Mouse (Mus musculus) liver, embryonic 11.5 days (tissue): ENCODE results near the gene Casp14. TPM values are rescaled to one million over a fixed set of nuclear protein-coding genes. Genes with fewer than 3 reads are reported as not detected.

ENCODE experiments used
- ATAC-seq: fragments of 200-750 bp; cut with Nextera tagmentation; replicated peaks from 2 replicates; pipeline ENCODE4 v1.8.0; 2017; ENCODE audit warnings: moderate number of reproducible peaks, mild to moderate bottlenecking, moderate TSS enrichment, moderate library complexity; ENCODE audit not compliant: low FRiP score
- DNase-seq: peaks from one replicate; pipeline ENCODE4 v3.0.0-alpha.2; 2017; ENCODE audit warnings: low spot score
- H3K27ac ChIP-seq: fragments of 300-500 bp; sonication (generic); 2 replicates; pipeline ENCODE4 v1.5.1; 2014; ENCODE audit warnings: mild to moderate bottlenecking, low read depth, low read length, control low read depth
- H3K27me3 ChIP-seq: fragments of 300-500 bp; sonication (generic); replicated peaks from 2 replicates; pipeline ENCODE4 v1.6.1; 2014; ENCODE audit warnings: low read length, mixed read lengths; ENCODE audit not compliant: control insufficient read depth, insufficient read depth
- H3K36me3 ChIP-seq: fragments of 300-500 bp; sonication (generic); 2 replicates; pipeline ENCODE4 v1.6.1; 2014; ENCODE audit warnings: mild to moderate bottlenecking, low read length, moderate library complexity, mixed read lengths; ENCODE audit not compliant: control insufficient read depth, insufficient read depth
- H3K4me1 ChIP-seq: fragments of 300-500 bp; sonication (generic); replicated peaks from 2 replicates; pipeline ENCODE4 v1.6.1; 2014; ENCODE audit warnings: low read length, mixed read lengths; ENCODE audit not compliant: control insufficient read depth, insufficient read depth
- H3K4me2 ChIP-seq: fragments of 300-500 bp; sonication (generic); 2 replicates; pipeline ENCODE4 v1.6.1; 2014; ENCODE audit warnings: mild to moderate bottlenecking, control low read depth, moderate library complexity
- H3K4me3 ChIP-seq: fragments of 300-500 bp; sonication (generic); 2 replicates; pipeline ENCODE4 v1.5.1; 2014; ENCODE audit warnings: low read depth, low read length, control low read depth
- H3K9ac ChIP-seq: fragments of 300-500 bp; sonication (generic); 2 replicates; pipeline ENCODE4 v1.6.1; 2014; ENCODE audit warnings: low read depth, low read length, control low read depth
- H3K9me3 ChIP-seq: fragments of 300-500 bp; sonication (generic); 2 replicates; pipeline ENCODE4 v1.6.1; 2016; ENCODE audit warnings: low read length, inconsistent platforms, mixed read lengths; ENCODE audit not compliant: control insufficient read depth
- WGBS: fragments of 180-500 bp; shearing (Covaris S2); extraction: QIAGEN DNeasy Blood & Tissue Kit; methylation state at CpG from one replicate; pipeline ENCODE4 v1.1.7; 2014; 5-methylcytosine and 5-hydroxymethylcytosine counted together
- polyA plus RNA-seq: library from polyadenylated mRNA; unstranded; fragments of >200 nt; fragmentation: Nextera tagmentation; extraction: Ambion mirVana; gene quantifications from 2 replicates; pipeline ENCODE4 v1.2.1, GENCODE M21; 2014

Gene Casp14
- not detected in 2 replicates for polyA plus RNA-seq

DNA sequence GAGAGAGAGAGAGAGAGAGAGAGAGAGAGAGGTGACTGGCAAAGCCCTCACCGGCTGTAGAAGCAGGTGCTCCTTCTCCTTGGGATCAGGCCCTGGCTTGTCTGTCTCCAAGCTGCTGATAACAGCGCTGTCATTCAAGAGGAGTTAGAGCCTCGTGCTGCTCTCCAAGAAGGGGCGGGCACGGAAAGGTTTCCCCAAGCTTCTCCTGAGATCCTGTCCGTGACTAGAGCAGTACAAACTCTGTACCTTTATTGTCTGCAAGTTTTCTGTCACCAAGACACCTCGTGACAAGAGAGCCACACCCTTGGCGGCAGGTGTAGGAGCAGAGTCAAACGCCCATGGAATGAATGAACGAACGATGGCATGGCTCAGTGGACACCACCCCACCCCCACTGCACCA lies at the start of gene Casp14:
Casp14 (minus strand) TSS at position 239 of the 400 bp plus-strand sequence.
- Histone ChIP-seq H3K36me3 (no peaks in the 10 kb centered on the region), H3K9me3 (no peaks in the 10 kb centered on the region), H3K27ac (no peak within 1 kb of the TSS), H3K4me3 (no peak within 1 kb of the TSS), H3K4me1 (no peaks in the 10 kb centered on the region), H3K9ac (no peak within 1 kb of the TSS), H3K27me3 (no peaks in the 10 kb centered on the region), H3K4me2 (no peak within 1 kb of the TSS)
- WGBS = 52% methylated on average over 11 of the region's 11 CpGs
- no peak for ATAC-seq
- DNase-seq = no peak

DNA sequence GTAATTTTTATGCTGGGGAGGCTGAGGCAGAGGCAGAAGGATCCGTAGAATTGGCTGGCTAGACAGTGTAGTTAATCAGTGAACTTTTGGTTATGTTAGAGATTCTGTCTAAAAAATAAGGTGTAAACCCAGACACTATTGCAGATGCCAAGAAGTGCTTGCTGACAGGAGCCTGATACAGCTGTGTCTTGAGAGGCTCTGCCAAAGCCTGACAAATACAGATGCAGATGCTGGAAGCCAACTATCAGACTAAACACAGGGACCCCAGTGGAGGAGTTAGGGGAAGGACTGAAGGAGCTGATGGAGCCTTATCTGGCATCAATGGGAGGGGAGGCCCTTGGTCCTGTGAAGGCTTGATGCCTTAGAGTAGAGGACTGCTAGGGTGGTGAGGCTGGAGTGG lies 47.5 kb upstream of the Casp14 start:
- 69% methylated on average over 1 of the region's 1 CpGs for WGBS

DNA sequence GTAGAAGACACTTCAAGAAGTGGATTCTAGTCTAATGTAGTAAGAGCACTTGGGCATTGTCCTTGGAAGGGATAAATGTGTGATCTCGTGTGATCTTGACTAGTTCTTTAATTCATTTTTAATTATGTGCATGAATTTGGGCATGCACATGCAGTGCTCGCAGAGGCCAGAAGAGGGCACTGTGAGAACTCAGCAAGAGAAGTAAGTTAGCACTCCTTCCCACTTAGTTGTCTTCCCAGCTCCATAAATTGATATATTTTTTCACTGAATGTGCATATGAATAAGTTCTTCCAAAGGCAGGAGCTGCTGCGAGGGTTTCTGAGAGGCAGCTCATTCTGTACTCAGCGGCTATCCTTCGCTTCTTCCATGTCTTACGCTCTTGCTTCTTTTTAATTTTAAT lies 37.9 kb upstream of the Casp14 start:
- Histone ChIP-seq H3K27ac (no peak overlapping the region), H3K9me3 (no peaks in the 10 kb centered on the region), H3K36me3 (no peaks in the 10 kb centered on the region), H3K9ac (no peak overlapping the region), H3K4me1 (no peaks in the 10 kb centered on the region; the same call in 1 of the 2 replicates), H3K27me3 (peaks cover 12% of the 10 kb centered on the region), H3K4me2 (no peak overlapping the region), H3K4me3 (no peak overlapping the region)
- WGBS = 38% methylated on average over 6 of the region's 6 CpGs
- DNase-seq (no peak), ATAC-seq (no peak)

More for the DNA sequence above, 47.5 kb upstream of the Casp14 start:
- Histone ChIP-seq H3K9me3 (no peaks in the 10 kb centered on the region), H3K4me1 (no peaks in the 10 kb centered on the region), H3K27me3 (no peaks in the 10 kb centered on the region), H3K36me3 (no peaks in the 10 kb centered on the region), H3K9ac (no peak overlapping the region), H3K27ac (no peak overlapping the region), H3K4me3 (no peak overlapping the region), H3K4me2 (no peak overlapping the region)
- ATAC-seq = no peak
- no peak for DNase-seq

DNA sequence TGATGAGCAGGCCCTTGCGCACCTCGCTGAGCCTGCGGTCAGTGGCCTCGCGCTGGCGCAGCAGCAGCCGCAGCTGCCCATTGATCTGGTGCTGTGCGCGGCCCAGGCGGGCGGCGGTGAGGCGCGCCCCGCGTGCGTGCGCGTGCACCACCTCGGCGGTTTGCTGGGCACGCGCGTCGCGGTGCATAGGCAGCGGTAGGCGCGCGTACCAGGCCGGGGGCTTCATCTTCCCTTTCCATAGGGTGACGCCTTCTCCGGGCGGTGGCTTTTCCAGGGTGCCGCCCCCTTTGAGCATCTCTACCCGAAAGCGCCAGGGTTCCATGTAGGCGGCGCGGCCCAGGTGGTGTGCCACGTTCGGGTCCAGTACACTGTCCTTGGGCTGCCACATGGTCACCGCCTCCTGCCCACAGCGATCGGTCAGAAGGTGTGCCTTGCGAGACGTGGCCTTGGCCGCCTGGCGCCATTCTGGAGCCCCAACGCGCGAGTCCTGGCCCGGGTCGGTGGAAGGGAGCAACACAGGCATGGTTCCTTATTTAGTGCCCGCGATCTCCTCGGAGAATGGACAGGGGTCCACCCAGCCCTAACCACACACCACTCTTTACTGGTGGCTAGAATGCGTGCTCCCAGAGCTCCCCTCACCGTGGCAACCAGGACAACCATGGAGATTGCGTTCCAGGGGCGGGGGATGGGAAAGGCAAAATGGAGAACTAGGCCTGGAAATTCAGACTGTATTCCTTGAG lies 34.5 kb upstream of the Casp14 start, which contains the start of gene Ccdc105:
Ccdc105 (minus strand) TSS at position 614 of the 740 bp plus-strand sequence.
- Histone ChIP-seq H3K9me3 (no peaks in the 10 kb centered on the region), H3K27ac (no peak within 1 kb of the TSS), H3K4me3 (peak within 1 kb of the TSS; percentile 44), H3K36me3 (no peaks in the 10 kb centered on the region), H3K4me2 (peak within 1 kb of the TSS; percentile 66), H3K4me1 (no peaks in the 10 kb centered on the region; the same call in 1 of the 2 replicates), H3K9ac (peak within 1 kb of the TSS; percentile 4; the same call in 1 of the 2 replicates), H3K27me3 (peaks cover 12% of the 10 kb centered on the region)
- DNase-seq (peak; percentile 64), ATAC-seq (peak; percentile 76)
- WGBS = 2% methylated on average over 61 of the region's 61 CpGs

DNA sequence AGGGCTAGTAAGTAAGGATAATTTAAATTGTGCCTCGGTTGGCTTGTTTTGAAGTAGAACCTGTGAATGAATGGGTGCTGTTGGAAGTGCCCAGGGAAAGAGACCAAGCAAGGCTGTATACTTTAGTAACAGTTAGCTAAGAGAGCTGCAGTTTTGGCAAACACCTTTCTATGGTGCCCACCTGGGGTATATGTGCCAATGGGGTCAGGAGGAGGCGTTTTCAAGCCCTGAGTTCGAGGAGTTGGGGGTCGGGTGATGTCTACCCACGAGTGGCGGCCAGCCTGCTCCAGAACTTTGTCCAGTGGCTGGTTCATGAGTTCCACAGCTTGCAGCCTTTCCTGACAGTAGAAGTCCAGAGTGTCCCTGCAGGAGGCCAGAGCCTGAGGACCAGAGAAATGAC lies 30.9 kb upstream of the Casp14 start:
- H3K4me2 ChIP-seq = no peak overlapping the region
- H3K36me3 ChIP-seq = no peaks in the 10 kb centered on the region
- H3K27ac ChIP-seq = no peak overlapping the region
- H3K4me1 ChIP-seq = no peaks in the 10 kb centered on the region; the same call in 1 of the 2 replicates
- 88% methylated on average over 6 of the region's 6 CpGs for WGBS
- DNase-seq = no peak
- no peak overlapping the region for H3K4me3 ChIP-seq
- H3K9me3 ChIP-seq = no peaks in the 10 kb centered on the region
- H3K27me3 ChIP-seq = peaks cover 12% of the 10 kb centered on the region
- no peak overlapping the region for H3K9ac ChIP-seq
- no peak for ATAC-seq

DNA sequence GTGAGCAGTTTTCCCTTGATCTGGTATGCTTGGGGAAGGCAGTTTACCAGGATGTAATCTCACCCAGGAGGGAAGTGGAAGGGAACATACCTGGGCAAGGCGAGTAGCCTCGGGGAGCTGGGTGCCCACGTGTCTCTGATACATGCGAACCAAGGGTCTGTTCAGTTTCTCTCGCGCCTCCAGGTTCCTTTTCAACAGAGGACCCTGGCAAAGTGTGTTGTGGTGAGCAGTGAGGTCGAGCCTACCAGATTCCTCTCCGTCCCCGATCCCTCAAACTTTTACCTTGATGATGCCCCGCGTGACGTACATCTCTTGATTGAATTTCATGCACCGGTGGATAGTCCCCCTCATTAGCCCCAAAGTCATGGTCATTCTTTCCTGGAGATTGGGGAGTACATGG lies 30.1 kb upstream of the Casp14 start:
- Histone ChIP-seq H3K4me2 (no peak overlapping the region), H3K9me3 (no peaks in the 10 kb centered on the region), H3K9ac (no peak overlapping the region), H3K4me3 (no peak overlapping the region), H3K27ac (no peak overlapping the region), H3K27me3 (peaks cover 12% of the 10 kb centered on the region), H3K4me1 (no peaks in the 10 kb centered on the region; the same call in 1 of the 2 replicates), H3K36me3 (no peaks in the 10 kb centered on the region)
- ATAC-seq (no peak), DNase-seq (no peak)
- WGBS = 71% methylated on average over 13 of the region's 13 CpGs

DNA sequence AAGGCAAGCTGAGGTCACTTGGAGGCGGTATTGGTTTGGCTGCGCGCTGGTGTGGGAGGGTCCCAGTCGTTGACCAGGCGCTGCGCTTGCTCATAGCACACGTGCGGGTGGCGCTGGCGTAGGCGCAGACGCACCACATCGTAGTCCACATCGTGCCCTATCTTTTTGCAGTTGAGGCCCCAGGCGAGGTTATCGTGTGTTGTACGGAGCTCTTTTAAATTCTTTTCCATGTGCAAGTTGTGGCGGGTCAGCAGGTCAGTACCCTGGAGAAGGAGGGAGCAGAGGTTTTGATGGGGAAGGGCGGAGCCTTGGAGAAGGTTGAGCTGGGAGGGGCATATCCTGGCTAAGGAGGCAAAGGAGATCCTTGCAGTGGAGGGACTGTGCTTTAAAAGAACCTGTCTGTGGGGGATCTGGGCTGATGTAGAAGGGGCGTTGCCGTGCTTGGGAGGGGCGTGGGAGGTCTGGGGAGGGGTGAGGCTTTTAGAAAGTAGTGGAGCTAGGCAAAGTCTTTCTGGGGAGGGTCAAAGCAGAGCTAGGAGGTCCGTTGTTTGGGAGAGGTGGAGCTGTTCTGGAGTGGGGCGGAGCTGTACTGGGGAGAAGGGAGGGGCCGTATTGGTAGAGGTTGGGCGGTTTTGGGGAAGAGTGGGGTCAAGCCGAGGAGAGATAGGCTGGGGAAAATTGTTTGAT lies 29.1 kb upstream of the Casp14 start:
- no peak for DNase-seq
- peak overlapping the region; percentile 56 for H3K4me2 ChIP-seq
- peak; percentile 41; the same call in 1 of the 2 replicates for ATAC-seq
- WGBS = 4% methylated on average over 27 of the region's 27 CpGs
- no peaks in the 10 kb centered on the region; the same call in 1 of the 2 replicates for H3K4me1 ChIP-seq
- H3K27ac ChIP-seq = no peak overlapping the region
- peak overlapping the region; percentile 31 for H3K4me3 ChIP-seq
- H3K27me3 ChIP-seq = peaks cover 6% of the 10 kb centered on the region
- peak overlapping the region; percentile 14; the same call in 1 of the 2 replicates for H3K9ac ChIP-seq
- H3K9me3 ChIP-seq = no peaks in the 10 kb centered on the region
- H3K36me3 ChIP-seq = no peaks in the 10 kb centered on the region

DNA sequence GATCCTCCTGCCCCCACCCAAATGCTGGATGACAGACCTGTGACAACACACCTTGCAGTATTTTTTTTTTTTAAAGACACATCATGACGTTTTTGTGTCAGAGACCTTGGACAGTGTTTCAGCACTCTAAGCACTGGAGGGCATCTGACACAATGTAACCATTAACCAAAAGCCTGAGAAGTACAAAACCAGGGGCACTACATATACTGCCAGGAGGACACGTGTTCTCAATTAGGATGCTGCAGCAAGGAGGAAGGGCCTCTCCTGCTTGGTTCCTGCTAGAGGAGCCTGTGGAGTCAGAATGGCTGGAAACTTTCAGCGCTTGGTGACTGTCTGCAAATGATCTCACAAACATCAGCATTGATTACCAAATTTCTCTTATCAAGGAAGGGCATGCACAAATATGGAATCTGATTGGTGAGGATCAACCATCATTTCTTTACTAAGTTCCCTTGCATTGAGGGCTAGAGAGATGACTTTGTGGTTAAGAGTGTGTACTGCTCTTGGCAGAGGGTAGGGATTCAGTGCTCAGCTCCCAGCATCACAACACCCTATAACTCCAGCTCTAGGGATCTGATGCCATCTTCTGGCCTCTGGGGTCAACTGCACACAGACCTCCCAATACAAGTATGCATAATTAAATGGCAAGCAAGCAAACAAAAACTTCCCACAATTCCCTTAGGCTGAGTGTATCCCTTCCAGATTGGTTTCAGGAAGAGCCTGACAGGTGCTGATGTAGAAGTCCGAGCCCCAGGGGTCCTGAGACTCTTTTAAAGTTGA lies 27.5 kb upstream of the Casp14 start:
- no peaks in the 10 kb centered on the region for H3K27me3 ChIP-seq
- H3K4me3 ChIP-seq = no peak overlapping the region
- no peak overlapping the region for H3K4me2 ChIP-seq
- no peaks in the 10 kb centered on the region; the same call in 1 of the 2 replicates for H3K9me3 ChIP-seq
- 47% methylated on average over 4 of the region's 4 CpGs for WGBS
- H3K4me1 ChIP-seq = no peaks in the 10 kb centered on the region
- DNase-seq = no peak
- no peaks in the 10 kb centered on the region for H3K36me3 ChIP-seq
- H3K27ac ChIP-seq = no peak overlapping the region
- ATAC-seq = no peak
- no peak overlapping the region for H3K9ac ChIP-seq
